Mouse (Mus musculus) heart, postnatal 14 days (tissue): ENCODE results near the gene Gm20683. TPM values are rescaled to one million over a fixed set of nuclear protein-coding genes. Genes with fewer than 3 reads are reported as not detected.
A peak's percentile ranks its signal among the peaks of the same experiment; 100 is the strongest.

Source experiments
- DNase-seq, 2 experiments: peaks; one replicate each; pipeline ENCODE4 v3.0.0; 2021 to 2022
- intact Hi-C: fragments of 180-260 bp; cut with DNase I; formaldehyde crosslinking; loops from one replicate; pipeline ENCODE4 v1.15.1; 2025
- total RNA-seq, 2 experiments: library from RNA; stranded (reverse); gene quantifications; 2 replicates each; pipeline ENCODE4 v1.2.3; 2021

The Gm20683 gene
- total RNA-seq, 2 experiments from 2014 or later = 2.9 to 3.0 TPM

GRCm38 (mm10) chr17:25830200-25830753, 11.3 kb downstream of the Gm20683 start:
- DNase-seq = no peak
- intact Hi-C loops = no loop called here

GRCm38 (mm10) chr17:25829558-25830017, 12.0 kb downstream of the Gm20683 start:
- DNase-seq = no peak
- intact Hi-C loops = no loop called here

GRCm38 (mm10) chr17:25828712-25829557, 12.6 kb downstream of the Gm20683 start, which contains the start of gene Jmjd8:
Gene Jmjd8, plus strand, starts transcription at chr17:25828867.
- peak; percentile 74 to 79 for DNase-seq

GRCm38 (mm10) chr17:25828223-25828594, 13.4 kb downstream of the Gm20683 start:
- intact Hi-C loops = no loop called here
- DNase-seq = no peak

More at GRCm38 (mm10) chr17:25828712-25829557, 12.6 kb downstream of the Gm20683 start, which contains the start of gene Jmjd8:
- intact Hi-C loops = no loop called here

GRCm38 (mm10) chr17:25827546-25828222, 13.9 kb downstream of the Gm20683 start:
- intact Hi-C loops = no loop called here
- no peak for DNase-seq

- DNase-seq = no peak
- intact Hi-C loops = no loop called here
These were observed 14.6 kb downstream of the Gm20683 start for GRCm38 (mm10) chr17:25827011-25827410.

- DNase-seq = no peak
- intact Hi-C loops = no loop called here
These were observed 15.5 kb downstream of the Gm20683 start for GRCm38 (mm10) chr17:25825984-25826570.

GRCm38 (mm10) chr17:25825311-25825710, 16.3 kb downstream of the Gm20683 start:
- no peak for DNase-seq
- intact Hi-C loops = no loop called here

- intact Hi-C loops = no loop called here
- no peak for DNase-seq
These were observed 17.0 kb downstream of the Gm20683 start for GRCm38 (mm10) chr17:25824362-25825142.

GRCm38 (mm10) chr17:25823452-25823851, 18.1 kb downstream of the Gm20683 start, which contains the start of gene Wdr24:
Gene Wdr24, plus strand, starts transcription at chr17:25823627.
- peak; percentile 73 to 83 for DNase-seq
- intact Hi-C loops = no loop called here

GRCm38 (mm10) chr17:25818851-25819780, 22.4 kb downstream of the Gm20683 start:
- intact Hi-C loops = no loop called here
- no peak for DNase-seq

GRCm38 (mm10) chr17:25817662-25818061, 23.9 kb downstream of the Gm20683 start:
- intact Hi-C loops = no loop called here
- DNase-seq = no peak

- peak; percentile 88 to 94 for DNase-seq
- intact Hi-C loops = no loop called here
These were observed 28.1 kb downstream of the Gm20683 start for GRCm38 (mm10) chr17:25813471-25813870.

- intact Hi-C loops = no loop called here
- DNase-seq = no peak
These were observed 30.7 kb downstream of the Gm20683 start for GRCm38 (mm10) chr17:25810890-25811289.

GRCm38 (mm10) chr17:25809606-25810340, 31.8 kb downstream of the Gm20683 start:
- no peak for DNase-seq
- intact Hi-C loops = no loop called here

- DNase-seq = peak; percentile 66 to 69
- intact Hi-C loops = no loop called here
These were observed 32.6 kb downstream of the Gm20683 start, which contains the start of gene Fbxl16 for GRCm38 (mm10) chr17:25808789-25809605. Gene Fbxl16, plus strand, starts transcription at chr17:25809085.

GRCm38 (mm10) chr17:25808028-25808427, 33.5 kb downstream of the Gm20683 start:
- intact Hi-C loops = no loop called here
- DNase-seq = no peak
